Mouse (Mus musculus): ENCODE results near the gene Myo18a. TPM values are rescaled to one million over a fixed set of nuclear protein-coding genes. Genes with fewer than 3 reads are reported as not detected.

Myo18a gene
- polyA plus RNA-seq, 1 experiment: 93.1 TPM

- Histone ChIP-seq H3K4me1 (ENCODE audit: control insufficient read depth, insufficient read depth, low read length) (peaks cover 74% of the 10 kb centered on the region), H3K27ac (ENCODE audit: insufficient read depth, low read depth, low read length) (peak overlapping the region; percentile 72), H3K36me3 (ENCODE audit: control insufficient read depth, insufficient read depth, low read length) (peaks cover 6% of the 10 kb centered on the region), H3K4me3 (ENCODE audit: insufficient read depth, low read depth, low read length) (no peak overlapping the region), H3K27me3 (replicated peaks; ENCODE audit: control insufficient read depth, insufficient read depth, low read length) (no peaks in the 10 kb centered on the region)
- DNase-seq: no peak
- TF ChIP-seq POLR2A (IDR thresholded peaks at IDR 0.05; ENCODE audit: low read depth, low read length) (no peak), CTCF (conservative IDR thresholded peaks at IDR 0.05; ENCODE audit: insufficient read depth, insufficient read length, low read depth, low read length) (no peak)
- 60% methylated on average over 7 of the region's 7 CpGs for WGBS
These were observed 19.2 kb downstream of the Myo18a start for GRCm38 (mm10) chr11:77782104-77782815.

- 18% methylated on average over 10 of the region's 10 CpGs for WGBS
- H3K27me3 ChIP-seq (replicated peaks; ENCODE audit: control insufficient read depth, insufficient read depth, low read length): no peaks in the 10 kb centered on the region
- H3K4me3 ChIP-seq (ENCODE audit: insufficient read depth, low read depth, low read length): no peak overlapping the region
- H3K27ac ChIP-seq (ENCODE audit: insufficient read depth, low read depth, low read length): peak overlapping the region; percentile 98
- H3K36me3 ChIP-seq (ENCODE audit: control insufficient read depth, insufficient read depth, low read length): peaks cover under 1% of the 10 kb centered on the region; the same call in 1 of the 2 replicates
- peaks cover 75% of the 10 kb centered on the region for H3K4me1 ChIP-seq (ENCODE audit: control insufficient read depth, insufficient read depth, low read length)
- TF ChIP-seq CTCF (conservative IDR thresholded peaks at IDR 0.05; ENCODE audit: insufficient read depth, insufficient read length, low read depth, low read length) (no peak), POLR2A (IDR thresholded peaks at IDR 0.05; ENCODE audit: low read depth, low read length) (no peak)
- peak; percentile 82 for DNase-seq
These were observed 20.2 kb downstream of the Myo18a start for GRCm38 (mm10) chr11:77783211-77783746.

GRCm38 (mm10) chr11:77783747-77784646, 21.0 kb downstream of the Myo18a start:
- peak overlapping the region; percentile 7; the same call in 1 of the 2 replicates for H3K4me3 ChIP-seq (ENCODE audit: insufficient read depth, low read depth, low read length)
- no peaks in the 10 kb centered on the region for H3K27me3 ChIP-seq (replicated peaks; ENCODE audit: control insufficient read depth, insufficient read depth, low read length)
- H3K27ac ChIP-seq (ENCODE audit: insufficient read depth, low read depth, low read length): peak overlapping the region; percentile 98
- TF ChIP-seq POLR2A (IDR thresholded peaks at IDR 0.05; ENCODE audit: low read depth, low read length) (no peak), CTCF (conservative IDR thresholded peaks at IDR 0.05; ENCODE audit: insufficient read depth, insufficient read length, low read depth, low read length) (peak; percentile 50)
- DNase-seq: peak; percentile 69
- H3K4me1 ChIP-seq (ENCODE audit: control insufficient read depth, insufficient read depth, low read length): peaks cover 70% of the 10 kb centered on the region
- WGBS: 21% methylated on average over 18 of the region's 18 CpGs
- no peaks in the 10 kb centered on the region for H3K36me3 ChIP-seq (ENCODE audit: control insufficient read depth, insufficient read depth, low read length)

- H3K4me3 ChIP-seq (ENCODE audit: insufficient read depth, low read depth, low read length): no peak overlapping the region
- no peak for DNase-seq
- H3K36me3 ChIP-seq (ENCODE audit: control insufficient read depth, insufficient read depth, low read length): no peaks in the 10 kb centered on the region
- TF ChIP-seq POLR2A (IDR thresholded peaks at IDR 0.05; ENCODE audit: low read depth, low read length) (no peak), CTCF (conservative IDR thresholded peaks at IDR 0.05; ENCODE audit: insufficient read depth, insufficient read length, low read depth, low read length) (no peak)
- H3K27me3 ChIP-seq (replicated peaks; ENCODE audit: control insufficient read depth, insufficient read depth, low read length): no peaks in the 10 kb centered on the region
- H3K27ac ChIP-seq (ENCODE audit: insufficient read depth, low read depth, low read length): peak overlapping the region; percentile 98
- 60% methylated on average over 9 of the region's 9 CpGs for WGBS
- peaks cover 68% of the 10 kb centered on the region for H3K4me1 ChIP-seq (ENCODE audit: control insufficient read depth, insufficient read depth, low read length)
These were observed 21.8 kb downstream of the Myo18a start for GRCm38 (mm10) chr11:77784894-77785293.

- DNase-seq: peak; percentile 63
- peaks cover 71% of the 10 kb centered on the region for H3K4me1 ChIP-seq (ENCODE audit: control insufficient read depth, insufficient read depth, low read length)
- WGBS: 8% methylated on average over 5 of the region's 5 CpGs
- H3K36me3 ChIP-seq (ENCODE audit: control insufficient read depth, insufficient read depth, low read length): no peaks in the 10 kb centered on the region
- H3K4me3 ChIP-seq (ENCODE audit: insufficient read depth, low read depth, low read length): peak overlapping the region; percentile 6
- TF ChIP-seq POLR2A (IDR thresholded peaks at IDR 0.05; ENCODE audit: low read depth, low read length) (no peak), CTCF (conservative IDR thresholded peaks at IDR 0.05; ENCODE audit: insufficient read depth, insufficient read length, low read depth, low read length) (no peak)
- no peaks in the 10 kb centered on the region for H3K27me3 ChIP-seq (replicated peaks; ENCODE audit: control insufficient read depth, insufficient read depth, low read length)
- peak overlapping the region; percentile 98 for H3K27ac ChIP-seq (ENCODE audit: insufficient read depth, low read depth, low read length)
These were observed 22.3 kb downstream of the Myo18a start for GRCm38 (mm10) chr11:77785396-77785767.

- peak; percentile 24 for TF ChIP-seq POLR2A (IDR thresholded peaks at IDR 0.05; ENCODE audit: low read depth, low read length)
- no peak for TF ChIP-seq CTCF (conservative IDR thresholded peaks at IDR 0.05; ENCODE audit: insufficient read depth, insufficient read length, low read depth, low read length)
- peaks cover 73% of the 10 kb centered on the region for H3K4me1 ChIP-seq (ENCODE audit: control insufficient read depth, insufficient read depth, low read length)
- peak; percentile 92 for DNase-seq
- peak overlapping the region; percentile 98 for H3K27ac ChIP-seq (ENCODE audit: insufficient read depth, low read depth, low read length)
- no peaks in the 10 kb centered on the region for H3K36me3 ChIP-seq (ENCODE audit: control insufficient read depth, insufficient read depth, low read length)
- H3K4me3 ChIP-seq (ENCODE audit: insufficient read depth, low read depth, low read length): peak overlapping the region; percentile 6
- H3K27me3 ChIP-seq (replicated peaks; ENCODE audit: control insufficient read depth, insufficient read depth, low read length): no peaks in the 10 kb centered on the region
- WGBS: 4% methylated on average over 7 of the region's 7 CpGs
These were observed 22.9 kb downstream of the Myo18a start for GRCm38 (mm10) chr11:77785768-77786561.

Measured in kidney, adult 2 months (tissue).